Mouse (Mus musculus) gastrocnemius, postnatal 4 days (tissue): ENCODE results near the gene Gm21310. TPM values are rescaled to one million over a fixed set of nuclear protein-coding genes. Genes with fewer than 3 reads are reported as not detected.
"Not testable (repeated sequence)": the region's sequence is repeated elsewhere in the genome, so short reads cannot be mapped to it uniquely, and the experiment has no call there.

Experiments
- DNase-seq, 2 experiments: peaks; one replicate each; pipeline ENCODE4 v3.0.0; 2021 to 2022; ENCODE audit warnings: low spot score in 2 of 2, mixed read lengths in 2 of 2
- long read RNA-seq, 2 experiments: library from polyadenylated mRNA; stranded (forward); transcript quantifications; one replicate each; pipeline ENCODE4 v2.0.0; 2021
- total RNA-seq, 2 experiments: library from RNA; stranded (reverse); gene quantifications; 2 replicates each; pipeline ENCODE4 v1.2.3; 2021

The Gm21310 gene
- total RNA-seq, result not detected
- long read RNA-seq, experiment 1, result 0 reads
- long read RNA-seq, experiment 2, result 0 reads

GRCm38 (mm10) chrY:10147083-10147482 lies at the start of gene Gm21310:
Gene Gm21310, minus strand, starts transcription at chrY:10147183.
- not testable (repeated sequence) for DNase-seq

Other genes starting within 250 kb of the Gm21310 start
- gene Gm20834, start 177.4 kb upstream of the Gm21310 start, total RNA-seq, result not detected